Mouse (Mus musculus) adrenal gland, adult 2 months (tissue): Measurements from ENCODE around the gene Olfr1431. TPM values are rescaled to one million over a fixed set of nuclear protein-coding genes. Genes with fewer than 3 reads are reported as not detected.
"Not testable (repeated sequence)": the region's sequence is repeated elsewhere in the genome, so short reads cannot be mapped to it uniquely, and the experiment has no call there.

Experiments used
- DNase-seq: peaks from one replicate; pipeline ENCODE4 v3.0.0; 2021
- long read RNA-seq: library from polyadenylated mRNA; stranded (forward); transcript quantifications from one replicate; pipeline ENCODE4 v2.0.0, GENCODE M21; 2021
- polyA plus RNA-seq: library from polyadenylated mRNA; depleted of rRNA; stranded (reverse); fragments of >200 nt; gene quantifications from 2 replicates; pipeline ENCODE4 v1.2.3, GENCODE M21; 2012; rRNA removed
- total RNA-seq, 2 experiments: library from RNA; stranded (reverse); gene quantifications; 2 replicates each; pipeline ENCODE4 v1.2.3; 2021

Gene Olfr1431
- total RNA-seq (not detected), polyA plus RNA-seq (not detected in 2 replicates)
- long read RNA-seq, result 0 reads

- no peak for DNase-seq
Measured at GRCm38 (mm10) chr19:12200334-12200733, at the start of gene Olfr1431. Gene Olfr1431, plus strand, starts transcription at chr19:12200634.

GRCm38 (mm10) chr19:12170062-12170599 is 30.3 kb upstream of the Olfr1431 start, which contains the start of gene Olfr1555-ps1:
Gene Olfr1555-ps1, minus strand, starts transcription at chr19:12170112.
- DNase-seq, result not testable (repeated sequence)

GRCm38 (mm10) chr19:12175431-12175830 is 25.0 kb upstream of the Olfr1431 start:
- DNase-seq, result not testable (repeated sequence)

DNA sequence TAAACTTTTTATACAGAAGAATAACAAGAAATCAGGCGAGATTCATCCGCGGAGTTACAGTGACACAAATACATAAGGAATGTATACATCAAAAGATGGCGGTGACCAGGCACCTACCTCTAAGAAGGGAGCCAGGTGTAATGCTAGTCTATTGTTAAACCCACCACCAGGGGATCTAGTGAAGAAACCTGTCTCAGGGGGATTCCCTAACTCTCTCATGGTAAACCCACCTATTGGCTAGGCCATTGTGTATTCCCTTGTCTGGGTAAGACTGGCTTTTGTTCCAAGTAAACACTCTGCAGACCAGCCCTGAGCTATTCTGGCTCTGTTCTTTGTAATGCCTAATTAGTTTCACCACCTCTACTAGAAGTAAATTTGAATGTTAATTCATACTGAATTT is 1.4 kb upstream of the Olfr1431 start:
- DNase-seq, result not testable (repeated sequence)

DNA sequence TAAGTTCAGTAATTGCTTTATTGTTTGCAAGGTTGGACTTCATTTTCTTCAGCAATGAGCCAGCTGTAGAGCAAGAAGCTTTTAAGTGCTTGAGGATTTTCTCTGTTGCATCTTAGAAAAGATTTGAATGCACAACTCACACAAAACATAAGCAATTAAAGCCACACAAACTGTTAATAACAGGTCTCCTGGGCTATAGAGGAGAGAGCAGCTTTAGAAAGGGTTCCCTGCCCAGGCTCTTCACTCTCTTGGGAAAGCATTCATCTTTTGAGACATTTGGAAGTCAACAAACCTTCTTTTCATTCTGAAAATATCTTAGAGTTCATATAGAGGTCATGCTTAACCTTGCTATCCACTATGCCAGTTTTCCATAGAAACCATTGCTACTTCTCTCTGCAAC is 32.1 kb downstream of the Olfr1431 start, which contains the start of gene Olfr1432:
Gene Olfr1432, minus strand, starts transcription at position 101 of the 400 bp plus-strand sequence.
- not testable (repeated sequence) for DNase-seq

GRCm38 (mm10) chr19:12241559-12241958 is 41.1 kb downstream of the Olfr1431 start, which contains the start of gene Olfr262:
Gene Olfr262, minus strand, starts transcription at chr19:12241659.
- DNase-seq, result no peak

GRCm38 (mm10) chr19:12260732-12261131 is 60.3 kb downstream of the Olfr1431 start, which contains the start of gene Olfr235:
Gene Olfr235, plus strand, starts transcription at chr19:12261032.
- DNase-seq, result no peak

Other genes starting within 250 kb of the Olfr1431 start
- gene Osbp, start 234.7 kb upstream of the Olfr1431 start, total RNA-seq, result 10 to 100 TPM; 80.8 to 86.7 TPM
- gene Osbp, start 234.7 kb upstream of the Olfr1431 start, polyA plus RNA-seq, result 9.6 and 14.0 TPM in 2 replicates
- not detected for gene Olfr1423, start 159.3 kb upstream of the Olfr1431 start, total RNA-seq
- not detected in 2 replicates for gene Olfr1423, start 159.3 kb upstream of the Olfr1431 start, polyA plus RNA-seq
- gene Olfr1424, start 138.0 kb upstream of the Olfr1431 start, total RNA-seq, result not detected
- not detected in 2 replicates for gene Olfr1424, start 138.0 kb upstream of the Olfr1431 start, polyA plus RNA-seq
- not detected for gene Olfr1425, start 122.9 kb upstream of the Olfr1431 start, total RNA-seq
- not detected in 2 replicates for gene Olfr1425, start 122.9 kb upstream of the Olfr1431 start, polyA plus RNA-seq
- not detected for gene Olfr1426, start 108.6 kb upstream of the Olfr1431 start, total RNA-seq
- not detected in 2 replicates for gene Olfr1426, start 108.6 kb upstream of the Olfr1431 start, polyA plus RNA-seq
- not detected for gene Olfr1427, start 97.3 kb upstream of the Olfr1431 start, total RNA-seq
- not detected in 2 replicates for gene Olfr1427, start 97.3 kb upstream of the Olfr1431 start, polyA plus RNA-seq
- gene Olfr1428, start 84.7 kb upstream of the Olfr1431 start, total RNA-seq, result not detected
- gene Olfr1428, start 84.7 kb upstream of the Olfr1431 start, polyA plus RNA-seq, result not detected in 2 replicates
- not detected for gene Olfr76, start 77.4 kb upstream of the Olfr1431 start, total RNA-seq
- not detected in 2 replicates for gene Olfr76, start 77.4 kb upstream of the Olfr1431 start, polyA plus RNA-seq
- not detected for gene Olfr1555-ps1, start 30.5 kb upstream of the Olfr1431 start, total RNA-seq
- not detected in 2 replicates for gene Olfr1555-ps1, start 30.5 kb upstream of the Olfr1431 start, polyA plus RNA-seq
- gene Olfr1432, start 32.0 kb downstream of the Olfr1431 start, total RNA-seq, result not detected
- gene Olfr1432, start 32.0 kb downstream of the Olfr1431 start, polyA plus RNA-seq, result not detected in 2 replicates
- gene Olfr262, start 41.0 kb downstream of the Olfr1431 start, total RNA-seq, result not detected
- not detected in 2 replicates for gene Olfr262, start 41.0 kb downstream of the Olfr1431 start, polyA plus RNA-seq
- not detected for gene Olfr235, start 60.4 kb downstream of the Olfr1431 start, total RNA-seq
- gene Olfr235, start 60.4 kb downstream of the Olfr1431 start, polyA plus RNA-seq, result not detected in 2 replicates
- not detected for gene Olfr1434, start 79.2 kb downstream of the Olfr1431 start, total RNA-seq
- gene Olfr1434, start 79.2 kb downstream of the Olfr1431 start, polyA plus RNA-seq, result not detected in 2 replicates
- gene Olfr1436, start 98.5 kb downstream of the Olfr1431 start, total RNA-seq, result not detected
- gene Olfr1436, start 98.5 kb downstream of the Olfr1431 start, polyA plus RNA-seq, result not detected in 2 replicates
- not detected for gene Olfr1437, start 124.5 kb downstream of the Olfr1431 start, total RNA-seq
- not detected in 2 replicates for gene Olfr1437, start 124.5 kb downstream of the Olfr1431 start, polyA plus RNA-seq
- not detected for gene Olfr1438-ps1, start 135.3 kb downstream of the Olfr1431 start, total RNA-seq
- not detected in 2 replicates for gene Olfr1438-ps1, start 135.3 kb downstream of the Olfr1431 start, polyA plus RNA-seq
- gene Olfr1440, start 186.6 kb downstream of the Olfr1431 start, total RNA-seq, result not detected
- gene Olfr1440, start 186.6 kb downstream of the Olfr1431 start, polyA plus RNA-seq, result not detected in 2 replicates
- not detected for gene Olfr1441, start 216.8 kb downstream of the Olfr1431 start, total RNA-seq
- gene Olfr1441, start 216.8 kb downstream of the Olfr1431 start, polyA plus RNA-seq, result not detected in 2 replicates
- gene Pfpl, start 227.3 kb downstream of the Olfr1431 start, total RNA-seq, result not detected
- not detected in 2 replicates for gene Pfpl, start 227.3 kb downstream of the Olfr1431 start, polyA plus RNA-seq